ENCODE assay signal across 8 mouse cellular contexts in the genomic region with DNA sequence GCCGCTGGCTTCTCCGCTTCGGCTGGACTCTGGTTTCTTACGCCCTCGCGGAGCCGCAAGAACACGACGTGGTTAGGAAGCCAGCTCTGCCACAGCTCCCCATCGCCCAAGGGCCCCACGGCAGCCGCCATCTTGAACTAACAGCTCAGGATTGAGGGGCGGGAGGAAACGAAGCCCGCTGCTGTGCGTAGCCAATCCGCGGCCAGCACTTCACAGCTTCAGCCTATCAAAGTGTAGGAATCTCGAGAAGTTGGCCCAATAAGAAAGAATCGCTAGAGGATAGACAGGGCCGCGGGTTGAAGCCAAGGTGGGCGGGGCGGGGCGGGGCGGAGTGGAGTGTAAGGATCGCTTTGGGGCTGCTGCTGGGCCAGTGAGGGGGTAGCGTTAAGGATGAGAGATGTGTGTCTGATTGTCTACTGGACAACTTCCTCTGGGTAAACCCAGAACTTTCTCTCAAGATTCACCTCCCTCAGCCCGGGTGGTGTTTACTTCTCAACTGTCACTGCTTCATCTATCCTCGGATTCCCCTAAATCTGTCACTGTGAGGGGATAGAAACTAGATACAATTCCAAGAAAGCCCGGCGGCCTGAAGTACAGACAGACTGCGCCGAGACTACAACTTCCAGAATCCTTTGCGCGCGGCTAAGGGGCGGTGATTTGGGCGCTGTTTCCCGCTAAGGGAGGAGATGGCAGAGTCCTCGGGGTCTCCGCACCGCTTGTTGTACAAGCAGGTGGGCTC. TPM values are rescaled to one million over a fixed set of nuclear protein-coding genes. Genes with fewer than 3 reads are reported as not detected.
DNase-seq lines count a peak whose midpoint lies in the region; ATAC-seq lines count a peak whose summit lies in the region.

A gene (minus strand): TSS at position 153 of the 739 bp plus-strand sequence.
A gene (plus strand): TSS at position 393 of the 739 bp plus-strand sequence.

- H3K36me3 ChIP-seq in intestine, embryonic 14.5 days (ENCODE audit: control insufficient read depth, insufficient read depth, low read length), result peaks cover 46% of the 10 kb centered on the region

- H3K27me3 ChIP-seq in intestine, embryonic 14.5 days (replicated peaks; ENCODE audit: control insufficient read depth, insufficient read depth, low read length), result no peaks in the 10 kb centered on the region

- H3K9ac ChIP-seq in intestine, embryonic 14.5 days (ENCODE audit: low read length), result peak within 1 kb of the TSS; percentile 93

- no peaks in the 10 kb centered on the region for H3K9me3 ChIP-seq in intestine, embryonic 14.5 days (ENCODE audit: control insufficient read depth, low read length)

- H3K4me2 ChIP-seq in intestine, embryonic 14.5 days (ENCODE audit: low read length), result peak within 1 kb of the TSS; percentile 73

- intact Hi-C loops in left cerebral cortex, postnatal 14 days (cut with DNase I), result no loop called here

- ATAC-seq in intestine, embryonic 14.5 days (replicated peaks; ENCODE audit: low FRiP score, low TSS enrichment, low read depth), result peak; percentile 97

- peak within 1 kb of the TSS; percentile 82 for H3K27ac ChIP-seq in intestine, embryonic 14.5 days (ENCODE audit: low read depth)

- DNase-seq in adrenal gland, adult 18-20 months (ENCODE audit: low spot score in 2 of 2), result peak; percentile 82 to 86
- DNase-seq in embryo, embryonic 11 days, result peak; percentile 96
- peak; percentile 94 for DNase-seq in gastrocnemius, postnatal 25 days
- peak; percentile 94 for DNase-seq in intestine, embryonic 14.5 days (ENCODE audit: low spot score)
- DNase-seq in left cerebral cortex, postnatal 14 days (ENCODE audit: low spot score in 2 of 2), result peak; percentile 96 to 97
- peak; percentile 97 for DNase-seq in mesoderm, embryonic 11.5 days (ENCODE audit: low read depth, low spot score)
- peak; percentile 94 to 95 for DNase-seq in right cerebral cortex, postnatal 36 days (ENCODE audit: low spot score in 2 of 2)
- DNase-seq in yolk sac, embryonic 10.5 days (ENCODE audit: low spot score), result peak; percentile 98

- WGBS in intestine, embryonic 14.5 days, result under 1% methylated on average over 43 of the region's 43 CpGs

- peak within 1 kb of the TSS; percentile 99 for H3K4me3 ChIP-seq in intestine, embryonic 14.5 days (ENCODE audit: low read depth, low read length)

- peaks cover 8% of the 10 kb centered on the region for H3K4me1 ChIP-seq in intestine, embryonic 14.5 days (replicated peaks; ENCODE audit: control insufficient read depth, insufficient read depth, low read length)

RNA-seq across cellular contexts. Expression of the first gene that starts in this region (rescaled TPM):
- total RNA-seq in adrenal gland, adult 18-20 months (2021), result 10 to 100 TPM; 54.9 to 55.6 TPM
- total RNA-seq in gastrocnemius, postnatal 25 days (2021), result 10 to 100 TPM; 29.8 to 35.0 TPM
- polyA plus RNA-seq in intestine, embryonic 14.5 days (2014; fragmentation: Nextera tagmentation; extraction: Ambion mirVana), result 110 and 127 TPM in 2 replicates
- 10 to 100 TPM; 52.9 to 55.9 TPM for total RNA-seq in left cerebral cortex, postnatal 14 days (2021)

RNA-seq across cellular contexts. Expression of the second gene that starts in this region (rescaled TPM):
- 10 to 100 TPM; 24.5 to 28.7 TPM for total RNA-seq in adrenal gland, adult 18-20 months (2021)
- 10 to 100 TPM; 11.8 to 12.9 TPM for total RNA-seq in gastrocnemius, postnatal 25 days (2021)
- 77.4 and 89.6 TPM in 2 replicates for polyA plus RNA-seq in intestine, embryonic 14.5 days (2014; fragmentation: Nextera tagmentation; extraction: Ambion mirVana)
- total RNA-seq in left cerebral cortex, postnatal 14 days (2021), result 10 to 100 TPM; 36.8 to 46.5 TPM

Comparison
In these comparisons a context has a peak if more than half of its experiments do, and no peak if none do; other contexts are left out.
1. Peak in every context shown above with its lines: DNase-seq, ATAC-seq, H3K4me3 ChIP-seq and H3K27ac ChIP-seq.